Mouse (Mus musculus) kidney, adult 2 months (tissue): Measurements from ENCODE around the gene Syce2. TPM values are rescaled to one million over a fixed set of nuclear protein-coding genes. Genes with fewer than 3 reads are reported as not detected.

Experiments
- DNase-seq: peaks from one replicate; pipeline ENCODE4 v3.0.0; 2021
- H3K27ac ChIP-seq: fragments of 200-500 bp; 2 replicates; pipeline ENCODE4 v1.5.1; 2012; ENCODE audit warnings: low read depth, low read length, control low read depth, inconsistent platforms; ENCODE audit not compliant: insufficient read depth
- H3K27me3 ChIP-seq: fragments of 200-500 bp; replicated peaks from 2 replicates; pipeline ENCODE4 v1.6.1; 2012; ENCODE audit warnings: mild to moderate bottlenecking, moderate library complexity, low read length, inconsistent platforms; ENCODE audit not compliant: control insufficient read depth, insufficient read depth
- H3K36me3 ChIP-seq: fragments of 200-500 bp; 2 replicates; pipeline ENCODE4 v1.6.1; 2012; ENCODE audit warnings: mild to moderate bottlenecking, moderate library complexity, low read length, inconsistent platforms; ENCODE audit not compliant: control insufficient read depth, insufficient read depth
- H3K4me1 ChIP-seq: fragments of 200-500 bp; 2 replicates; pipeline ENCODE4 v1.6.1; 2011; ENCODE audit warnings: low read length; ENCODE audit not compliant: control insufficient read depth, insufficient read depth
- H3K4me3 ChIP-seq: fragments of 200-500 bp; 2 replicates; pipeline ENCODE4 v1.5.1; 2011; ENCODE audit warnings: mild to moderate bottlenecking, low read depth, low read length, control low read depth; ENCODE audit not compliant: insufficient read depth
- CTCF ChIP-seq: fragments of 200-500 bp; conservative IDR thresholded peaks from 2 replicates; pipeline ENCODE4 v1.5.1; 2011; ENCODE audit warnings: low read depth, mild to moderate bottlenecking, control low read depth, low read length, moderate library complexity, mixed read lengths; ENCODE audit not compliant: insufficient read depth, insufficient read length
- POLR2A ChIP-seq: fragments of 200-500 bp; IDR thresholded peaks from one replicate; pipeline ENCODE4 v1.6.1; 2011; ENCODE audit warnings: low read depth, low read length, control low read depth
- WGBS: fragments of 180-500 bp; shearing (Covaris S2); methylation state at CpG from one replicate; pipeline ENCODE4 v1.1.7; 2018; 5-methylcytosine and 5-hydroxymethylcytosine counted together
- polyA plus RNA-seq: library from polyadenylated mRNA; depleted of rRNA; stranded (reverse); fragments of >200 nt; gene quantifications from 2 replicates; pipeline ENCODE4 v1.2.3, GENCODE M21; 2012

Syce2 gene
- polyA plus RNA-seq, 1 experiment = 1.7 TPM

DNA sequence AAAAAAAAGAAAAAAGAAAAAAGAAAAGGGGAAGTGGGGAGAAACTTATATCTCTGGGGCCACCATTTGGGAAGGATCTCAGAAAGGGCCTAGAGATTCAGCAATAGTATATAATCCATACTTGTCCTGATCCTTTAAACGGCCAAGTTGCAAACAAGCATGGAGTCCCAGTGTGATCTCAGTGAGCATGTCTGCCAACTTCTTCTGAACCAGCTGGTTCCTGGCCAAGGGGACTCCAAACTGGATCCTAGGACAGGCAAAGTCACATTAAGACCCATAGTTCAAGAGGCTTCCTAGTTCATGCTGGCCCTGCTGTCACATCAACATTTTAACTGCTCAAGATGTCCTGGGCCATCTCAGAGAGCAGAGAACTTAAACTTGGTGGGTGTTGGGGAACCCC lies 17.2 kb downstream of the Syce2 start:
- Histone ChIP-seq H3K36me3 (peaks cover 13% of the 10 kb centered on the region), H3K27me3 (no peaks in the 10 kb centered on the region), H3K4me3 (no peak overlapping the region), H3K4me1 (no peaks in the 10 kb centered on the region; the same call in 1 of the 2 replicates), H3K27ac (no peak overlapping the region)
- DNase-seq = no peak
- TF ChIP-seq POLR2A (no peak), CTCF (no peak)
- WGBS = 96% methylated on average over 1 of the region's 1 CpGs

DNA sequence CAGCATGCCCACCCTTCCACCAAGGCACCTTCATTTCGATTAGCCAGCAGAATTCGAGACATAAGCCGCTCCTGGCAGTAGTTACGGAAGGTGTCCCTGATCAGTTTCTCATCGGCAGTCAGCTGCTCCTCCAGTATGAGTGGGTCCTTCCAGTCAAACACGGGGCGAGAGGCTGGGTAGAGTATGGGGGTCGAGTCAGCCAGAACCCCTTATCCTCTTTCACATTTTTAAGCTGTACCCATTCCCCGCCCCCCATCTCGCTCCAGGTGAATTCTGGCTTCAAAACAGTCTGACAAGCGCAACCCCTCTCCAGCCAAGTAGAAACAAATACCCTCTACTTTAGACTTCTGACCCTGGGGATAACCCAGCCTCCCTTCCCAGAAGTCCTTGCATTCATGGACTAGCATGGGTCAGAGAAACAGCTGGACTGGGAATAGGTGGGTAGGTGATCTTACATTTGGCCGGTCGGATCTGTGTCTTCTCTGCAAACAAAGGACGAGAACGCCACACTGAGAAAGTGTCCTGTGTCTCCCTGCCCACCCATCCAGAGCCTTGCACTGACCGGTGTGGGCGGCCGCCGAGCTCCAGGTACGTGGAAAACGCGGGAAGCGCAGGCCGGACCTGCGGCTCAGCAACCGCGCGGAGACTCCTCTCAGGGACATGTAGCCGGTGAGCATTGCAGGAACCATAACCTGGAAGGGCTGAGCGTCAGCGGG lies 21.2 kb downstream of the Syce2 start:
- TF ChIP-seq CTCF (no peak), POLR2A (no peak)
- peak; percentile 85 for DNase-seq
- Histone ChIP-seq H3K4me3 (peak overlapping the region; percentile 94), H3K27me3 (no peaks in the 10 kb centered on the region), H3K4me1 (no peaks in the 10 kb centered on the region; the same call in 1 of the 2 replicates), H3K36me3 (peaks cover 4% of the 10 kb centered on the region; the same call in 1 of the 2 replicates), H3K27ac (peak overlapping the region; percentile 83)
- WGBS = 7% methylated on average over 31 of the region's 31 CpGs

DNA sequence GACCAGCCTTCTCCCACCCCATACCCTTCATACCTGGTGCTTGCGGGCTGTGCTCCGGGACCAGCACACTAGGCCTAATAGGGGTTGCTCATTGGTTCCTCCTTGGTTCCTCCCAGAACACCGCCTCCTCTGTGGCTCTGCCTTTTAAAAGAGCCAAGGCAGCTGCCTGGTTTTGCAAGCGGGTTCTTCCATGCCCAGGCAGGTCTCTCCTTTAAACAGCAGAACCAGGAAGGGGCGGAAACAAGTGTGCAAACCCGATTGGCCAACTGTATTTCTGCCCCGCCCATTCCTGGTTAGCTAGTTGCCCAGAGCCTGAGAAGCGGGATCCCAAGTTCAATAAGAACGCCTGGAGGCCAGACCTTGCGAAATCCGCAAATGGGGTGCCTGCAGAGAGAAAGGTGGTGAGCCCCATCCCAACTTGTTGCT lies 21.8 kb downstream of the Syce2 start, which contains the start of gene Gcdh:
Gene Gcdh (minus strand): TSS at position 213 of the 426 bp plus-strand sequence.
- Histone ChIP-seq H3K4me3 (peak within 1 kb of the TSS; percentile 94), H3K27ac (peak within 1 kb of the TSS; percentile 83), H3K36me3 (peaks cover 4% of the 10 kb centered on the region; the same call in 1 of the 2 replicates), H3K27me3 (no peaks in the 10 kb centered on the region), H3K4me1 (no peaks in the 10 kb centered on the region; the same call in 1 of the 2 replicates)
- WGBS = under 1% methylated on average over 11 of the region's 11 CpGs
- DNase-seq = peak; percentile 99
- TF ChIP-seq CTCF = no peak
- peak; percentile 79 for TF ChIP-seq POLR2A

DNA sequence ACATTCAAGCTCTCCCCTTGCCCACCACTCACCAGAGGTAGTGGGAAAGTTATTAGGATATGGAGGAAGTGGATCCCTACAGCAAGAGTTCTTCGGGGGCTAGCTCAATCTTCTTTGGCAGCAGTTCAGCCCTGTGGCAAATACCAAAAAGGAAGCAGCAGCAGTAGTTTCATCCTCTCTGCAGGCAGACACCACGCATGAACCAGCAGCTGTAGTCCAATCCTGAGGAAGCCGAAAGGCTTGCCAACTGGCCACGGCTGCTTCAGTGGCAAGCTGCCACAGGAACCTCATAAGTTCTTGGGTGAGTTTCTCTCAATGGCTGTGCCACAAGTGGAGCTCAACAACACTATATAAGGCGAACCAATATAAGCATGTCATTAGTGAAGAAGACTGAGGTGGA lies 24.1 kb downstream of the Syce2 start:
- H3K27ac ChIP-seq = no peak overlapping the region
- no peaks in the 10 kb centered on the region for H3K27me3 ChIP-seq
- TF ChIP-seq CTCF = no peak
- TF ChIP-seq POLR2A = no peak
- no peaks in the 10 kb centered on the region; the same call in 1 of the 2 replicates for H3K4me1 ChIP-seq
- H3K36me3 ChIP-seq = no peaks in the 10 kb centered on the region; the same call in 1 of the 2 replicates
- no peak overlapping the region for H3K4me3 ChIP-seq
- no peak for DNase-seq
- 79% methylated on average over 5 of the region's 5 CpGs for WGBS

DNA sequence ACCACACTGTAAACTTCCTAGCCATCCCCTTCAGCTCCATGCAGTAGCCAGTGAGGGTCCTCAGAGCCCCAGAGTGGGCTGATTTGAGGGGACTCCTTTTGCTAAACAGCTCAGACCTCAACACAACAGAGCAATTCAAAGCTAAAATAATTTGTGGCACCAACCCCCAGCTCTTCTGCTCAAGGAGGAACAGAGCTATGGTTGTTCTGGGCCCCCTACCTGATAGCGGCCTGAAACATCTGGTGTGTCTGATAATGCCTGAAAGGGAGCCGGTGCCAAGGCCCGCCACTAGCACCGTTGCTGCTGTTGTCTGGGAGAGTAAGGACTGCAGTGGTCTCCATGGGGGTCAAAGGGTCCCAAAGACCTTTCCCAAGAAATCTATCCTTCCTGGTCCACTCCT lies 29.2 kb downstream of the Syce2 start:
- Histone ChIP-seq H3K36me3 (no peaks in the 10 kb centered on the region), H3K4me1 (no peaks in the 10 kb centered on the region; the same call in 1 of the 2 replicates), H3K4me3 (no peak overlapping the region), H3K27ac (no peak overlapping the region), H3K27me3 (no peaks in the 10 kb centered on the region)
- 89% methylated on average over 4 of the region's 4 CpGs for WGBS
- TF ChIP-seq POLR2A (no peak), CTCF (no peak)
- no peak for DNase-seq

DNA sequence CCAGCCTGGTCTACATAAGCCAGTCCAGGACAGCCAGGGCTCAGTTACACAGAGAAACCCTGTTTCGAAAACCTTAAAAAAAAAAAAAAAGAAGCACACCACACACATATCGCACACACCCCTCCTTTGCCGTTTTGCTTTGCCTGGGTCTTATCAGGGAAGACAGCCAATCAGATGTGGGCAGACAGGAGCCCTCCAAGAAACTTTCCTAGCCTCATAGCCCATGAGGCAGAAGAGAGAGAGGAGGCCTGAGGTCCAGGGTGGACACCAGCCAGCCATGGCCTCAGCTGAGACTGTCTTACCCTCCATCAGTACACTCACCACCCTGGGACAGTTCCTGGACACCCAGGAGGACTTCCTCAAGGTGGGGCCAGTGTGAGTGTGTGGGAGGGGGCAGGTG lies 29.8 kb downstream of the Syce2 start, which contains the start of gene Klf1:
Gene Klf1 (plus strand): TSS at position 177 of the 400 bp plus-strand sequence.
- DNase-seq = no peak
- Histone ChIP-seq H3K36me3 (no peaks in the 10 kb centered on the region), H3K27me3 (no peaks in the 10 kb centered on the region), H3K4me1 (no peaks in the 10 kb centered on the region; the same call in 1 of the 2 replicates), H3K4me3 (peak within 1 kb of the TSS; percentile 75), H3K27ac (no peak within 1 kb of the TSS)
- TF ChIP-seq CTCF (no peak), POLR2A (no peak)
- WGBS = 81% methylated on average over 3 of the region's 3 CpGs

DNA sequence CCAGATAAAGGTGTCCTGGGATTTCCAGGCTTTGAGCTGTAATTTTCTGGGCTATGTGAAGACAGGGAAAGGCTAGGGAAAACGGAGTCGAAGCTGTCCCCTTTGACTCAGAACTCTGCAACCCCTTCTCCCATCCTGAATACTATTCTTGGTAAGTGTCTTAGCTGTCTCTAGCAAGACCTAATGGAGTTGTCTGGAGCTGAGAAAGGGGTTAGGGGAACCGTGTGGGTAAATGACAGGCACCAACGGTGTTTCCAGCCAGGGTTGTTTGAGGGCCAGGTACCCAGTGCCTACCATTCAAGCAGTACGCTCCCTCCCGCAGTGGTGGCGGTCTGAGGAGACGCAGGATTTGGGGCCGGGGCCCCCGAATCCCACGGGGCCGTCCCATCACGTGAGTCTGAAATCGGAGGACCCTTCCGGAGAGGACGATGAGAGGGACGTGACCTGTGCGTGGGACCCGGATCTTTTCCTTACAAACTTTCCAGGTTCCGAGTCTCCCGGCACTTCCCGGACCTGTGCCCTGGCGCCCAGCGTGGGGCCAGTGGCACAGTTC lies 30.5 kb downstream of the Syce2 start:
- Histone ChIP-seq H3K27me3 (no peaks in the 10 kb centered on the region), H3K27ac (no peak overlapping the region), H3K4me3 (peak overlapping the region; percentile 75), H3K4me1 (no peaks in the 10 kb centered on the region; the same call in 1 of the 2 replicates), H3K36me3 (no peaks in the 10 kb centered on the region)
- 9% methylated on average over 24 of the region's 24 CpGs for WGBS
- DNase-seq = no peak
- TF ChIP-seq CTCF = no peak
- TF ChIP-seq POLR2A = no peak
